Mouse (Mus musculus): ENCODE measurements around the gene Arhgdia. TPM values are rescaled to one million over a fixed set of nuclear protein-coding genes. Genes with fewer than 3 reads are reported as not detected.
"Not testable (repeated sequence)": the region's sequence is repeated elsewhere in the genome, so short reads cannot be mapped to it uniquely, and the experiment has no call there.

Arhgdia gene
- total RNA-seq, 2 experiments from 2014 or later, result 366 to 384 TPM

- DNase-seq (ENCODE audit: low spot score in 2 of 2), result no peak
Measured at GRCm38 (mm10) chr11:120615167-120615566, 33.7 kb upstream of the Arhgdia start.

- no peak for DNase-seq (ENCODE audit: low spot score in 2 of 2)
Measured at GRCm38 (mm10) chr11:120613976-120614375, 32.6 kb upstream of the Arhgdia start.

- no peak for DNase-seq (ENCODE audit: low spot score in 2 of 2)
Measured at GRCm38 (mm10) chr11:120613481-120613972, 32.1 kb upstream of the Arhgdia start.

GRCm38 (mm10) chr11:120612763-120613162 is 31.3 kb upstream of the Arhgdia start:
- DNase-seq (ENCODE audit: low spot score in 2 of 2), result peak; percentile 63 to 67

- DNase-seq (ENCODE audit: low spot score in 2 of 2), result no peak
Measured at GRCm38 (mm10) chr11:120610477-120611046, 29.1 kb upstream of the Arhgdia start.

- no peak for DNase-seq (ENCODE audit: low spot score in 2 of 2)
Measured at GRCm38 (mm10) chr11:120609250-120609649, 27.8 kb upstream of the Arhgdia start.

- no peak for DNase-seq (ENCODE audit: low spot score in 2 of 2)
Measured at GRCm38 (mm10) chr11:120608241-120609034, 27.0 kb upstream of the Arhgdia start, which contains the start of gene Npb. Npb (plus strand) TSS chr11:120608477.

GRCm38 (mm10) chr11:120606764-120607163 is 25.3 kb upstream of the Arhgdia start:
- no peak for DNase-seq (ENCODE audit: low spot score in 2 of 2)

- DNase-seq (ENCODE audit: low spot score in 2 of 2), result no peak
Measured at GRCm38 (mm10) chr11:120605667-120606066, 24.2 kb upstream of the Arhgdia start.

GRCm38 (mm10) chr11:120603545-120603944 is 22.1 kb upstream of the Arhgdia start:
- DNase-seq (ENCODE audit: low spot score in 2 of 2), result no peak

- DNase-seq (ENCODE audit: low spot score in 2 of 2), result no peak
Measured at GRCm38 (mm10) chr11:120600716-120601115, 19.3 kb upstream of the Arhgdia start.

GRCm38 (mm10) chr11:120598990-120599549 is 17.6 kb upstream of the Arhgdia start:
- DNase-seq (ENCODE audit: low spot score in 2 of 2), result no peak

GRCm38 (mm10) chr11:120598283-120598989 is 17.0 kb upstream of the Arhgdia start, which contains the start of the genes Alyref and Anapc11:
Alyref (minus strand) TSS chr11:120598365.
Anapc11 (plus strand) TSS chr11:120598421.
- peak; percentile 89 to 94 for DNase-seq (ENCODE audit: low spot score in 2 of 2)

GRCm38 (mm10) chr11:120597240-120598235 is 16.1 kb upstream of the Arhgdia start:
- DNase-seq (ENCODE audit: low spot score in 2 of 2), result no peak

- no peak for DNase-seq (ENCODE audit: low spot score in 2 of 2)
Measured at GRCm38 (mm10) chr11:120588531-120588930, 7.1 kb upstream of the Arhgdia start.

GRCm38 (mm10) chr11:120583937-120584336 is 2.5 kb upstream of the Arhgdia start:
- DNase-seq (ENCODE audit: low spot score in 2 of 2), result no peak

GRCm38 (mm10) chr11:120582982-120583293 is 1.5 kb upstream of the Arhgdia start:
- not testable (repeated sequence) for DNase-seq (ENCODE audit: low spot score in 2 of 2)

- DNase-seq (ENCODE audit: low spot score in 2 of 2), result no peak
Measured at GRCm38 (mm10) chr11:120582268-120582981, 1.0 kb upstream of the Arhgdia start.

- peak in 1 of 2 experiments; percentile 45 for DNase-seq (ENCODE audit: low spot score in 2 of 2)
Measured at GRCm38 (mm10) chr11:120580871-120581331, 523 bp downstream of the Arhgdia start.
